Mouse (Mus musculus): ENCODE data around the gene Eepd1.

Gene Eepd1

GRCm38 (mm10) chr9:25535487-25535886 is 54.1 kb downstream of the Eepd1 start:
- no peak for DNase-seq (ENCODE audit: low spot score in 2 of 2)

DNA sequence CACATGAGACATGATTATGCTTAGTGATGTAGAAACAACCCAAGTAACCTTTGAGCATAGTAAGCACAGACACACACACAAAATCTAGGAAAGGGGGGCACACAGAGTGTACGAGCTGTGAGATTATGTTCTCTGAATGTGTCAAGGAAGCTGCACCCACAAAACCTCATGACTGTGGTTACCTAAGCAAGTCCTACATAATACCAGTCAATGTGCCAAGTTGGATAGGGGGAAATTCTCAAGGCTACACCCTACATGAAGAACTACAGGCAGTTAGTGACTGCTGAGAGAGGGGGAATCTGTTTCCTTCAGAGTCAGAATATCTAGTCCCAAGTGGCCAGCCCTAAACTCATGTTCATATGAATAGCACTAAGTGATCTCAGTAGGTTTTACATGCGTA is 58.1 kb downstream of the Eepd1 start:
- DNase-seq (ENCODE audit: low spot score in 2 of 2): no peak

DNA sequence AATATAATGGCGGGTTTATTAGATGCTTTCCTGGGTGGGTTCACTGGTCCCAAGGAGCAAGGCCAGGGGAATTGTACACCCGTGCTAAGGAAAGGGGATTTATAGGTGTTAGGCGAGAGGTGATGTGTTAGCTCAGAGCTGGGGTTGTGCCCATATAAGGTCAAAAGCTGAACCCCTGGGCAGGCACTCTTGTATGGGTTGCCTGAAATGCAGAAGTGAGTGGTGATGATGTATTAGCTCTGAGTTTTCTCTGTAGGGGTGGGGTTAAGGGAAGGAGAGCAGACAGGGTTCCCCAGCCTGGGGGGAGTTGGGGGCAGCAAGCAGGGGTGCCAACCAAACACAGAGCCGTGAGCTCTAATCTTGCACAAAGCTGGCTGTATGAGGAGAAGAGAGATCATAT is 60.0 kb downstream of the Eepd1 start:
- no peak for DNase-seq (ENCODE audit: low spot score in 2 of 2)

DNA sequence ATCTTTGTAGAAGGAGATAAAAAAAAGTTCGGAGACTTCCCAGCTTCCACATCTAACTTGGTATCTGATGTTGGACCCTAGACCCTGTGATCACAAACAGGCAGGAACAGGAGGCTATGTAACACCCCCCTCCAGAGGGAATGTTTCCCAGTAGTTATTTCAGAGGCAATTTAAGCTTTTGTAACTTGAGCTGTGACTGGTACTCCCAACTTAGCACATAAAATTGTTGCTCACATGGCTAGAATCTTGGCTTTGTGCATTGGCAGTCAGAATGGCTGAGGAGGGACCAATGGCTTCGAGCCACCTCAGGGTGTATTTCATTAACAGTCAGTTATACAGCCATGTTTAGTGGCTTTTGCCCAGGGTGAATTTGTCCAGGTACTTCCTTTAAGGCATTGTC is 63.9 kb downstream of the Eepd1 start:
- DNase-seq (ENCODE audit: low spot score in 2 of 2): no peak

DNA sequence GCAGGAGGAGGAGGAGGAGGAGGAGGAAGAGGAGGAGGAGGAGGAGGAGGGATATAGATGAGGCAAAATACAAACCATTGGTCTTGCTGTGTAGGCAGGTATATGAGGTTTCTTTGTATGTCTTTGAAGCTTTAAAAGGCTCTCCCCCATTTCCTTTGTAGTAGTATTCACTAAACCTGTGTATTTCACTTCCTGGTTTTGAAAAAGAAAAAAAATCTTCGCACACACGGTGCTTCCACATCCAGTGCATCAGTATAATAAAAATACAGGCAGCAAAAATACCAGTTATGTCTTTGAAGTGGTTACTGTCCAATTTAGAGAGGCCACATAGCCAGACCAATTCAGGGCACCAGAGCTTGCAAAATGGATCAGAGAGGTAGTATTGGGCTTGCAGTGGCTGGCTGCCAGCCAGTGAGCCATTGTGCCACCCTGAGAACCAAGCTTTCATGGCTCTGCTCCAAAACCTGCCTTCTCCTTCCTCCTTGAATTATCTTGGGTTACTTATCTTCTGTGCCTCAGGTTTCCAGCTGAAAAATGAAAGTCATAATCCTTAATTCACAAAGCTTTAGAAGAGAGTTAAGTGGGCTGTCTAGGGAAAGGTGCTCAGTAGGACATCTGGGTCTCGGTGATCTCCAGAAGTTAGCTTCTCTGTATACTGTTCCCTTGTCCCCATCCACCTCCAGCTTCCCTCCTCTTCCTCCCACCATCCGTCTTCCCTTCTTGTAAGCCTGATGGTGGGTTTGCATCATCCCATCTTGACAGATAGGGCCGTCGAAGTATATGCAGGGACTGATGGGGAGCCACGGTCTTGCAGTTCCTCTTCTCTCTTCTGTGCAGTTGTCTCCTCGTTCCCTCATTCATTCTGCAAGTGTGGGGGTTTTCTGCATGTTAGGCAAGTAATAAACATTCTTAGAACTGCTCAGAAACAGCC is 68.0 kb downstream of the Eepd1 start:
- no peak for DNase-seq (ENCODE audit: low spot score in 2 of 2)

DNA sequence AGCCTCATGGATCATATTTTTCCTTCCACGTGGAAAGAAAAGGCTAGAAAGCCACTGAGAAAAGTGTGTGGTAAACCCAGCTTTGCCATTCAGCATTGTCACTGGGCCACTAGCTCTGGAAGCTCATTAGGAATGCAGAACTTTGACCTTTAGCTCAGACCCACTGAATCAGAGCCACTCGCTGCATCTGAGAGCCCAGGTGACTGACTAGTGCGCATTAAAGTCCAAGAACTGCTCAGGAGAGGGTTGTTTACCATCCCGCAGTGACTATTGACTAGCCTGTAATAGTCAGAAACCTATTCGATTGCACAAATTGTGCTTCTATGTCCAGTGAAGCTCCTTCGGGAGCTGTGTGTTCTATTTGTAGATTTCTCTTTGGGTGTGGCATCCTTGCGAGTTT is 68.8 kb downstream of the Eepd1 start:
- no peak for DNase-seq (ENCODE audit: low spot score in 2 of 2)

- no peak for DNase-seq (ENCODE audit: low spot score in 2 of 2)
Measured at GRCm38 (mm10) chr9:25552532-25552931, 71.2 kb downstream of the Eepd1 start.

DNA sequence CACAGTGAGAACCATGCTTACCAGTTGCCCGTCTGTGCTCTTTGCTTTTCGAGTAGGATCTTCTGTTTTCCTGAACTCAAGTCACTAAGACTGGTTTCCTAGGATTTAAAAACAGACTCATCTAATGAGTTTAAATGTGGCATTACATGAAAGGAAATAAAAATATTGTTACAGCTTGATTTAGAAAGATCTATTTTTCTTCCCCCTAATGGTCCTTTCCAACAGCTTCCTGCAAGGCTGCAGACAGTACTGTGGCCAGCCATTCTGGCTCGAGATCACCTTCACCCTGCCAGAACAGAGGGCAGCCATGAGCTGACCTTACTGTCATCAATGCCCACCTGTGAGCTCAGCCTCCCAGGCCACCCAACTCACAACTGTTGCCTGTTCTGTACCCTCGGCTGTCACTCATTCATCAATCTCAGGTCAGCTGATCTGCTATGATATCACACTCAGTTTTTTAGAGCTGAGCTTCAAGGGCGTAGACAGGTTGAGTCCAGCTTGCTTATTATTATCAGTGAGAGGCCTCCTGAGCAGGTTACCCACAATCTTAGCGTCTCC is 73.0 kb downstream of the Eepd1 start:
- DNase-seq (ENCODE audit: low spot score in 2 of 2): no peak

DNA sequence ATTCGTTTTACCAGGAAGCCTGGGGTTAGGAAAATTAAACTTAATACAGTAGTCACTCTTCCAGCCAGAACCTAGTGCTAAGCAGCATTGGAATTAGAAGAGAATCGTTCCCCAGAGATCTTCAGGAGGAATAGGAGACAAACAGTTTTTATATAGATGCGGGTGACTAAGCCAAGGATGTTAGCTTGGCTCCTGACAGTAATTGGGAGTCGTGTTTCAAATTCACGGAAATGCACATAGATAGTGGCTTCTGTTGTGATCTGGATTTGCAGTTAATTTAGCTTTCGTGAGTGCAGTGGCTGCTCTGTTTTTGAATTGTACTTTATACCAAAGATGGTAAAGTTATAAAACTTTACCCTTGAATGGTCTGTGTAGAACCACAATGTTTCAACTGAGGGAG is 73.9 kb downstream of the Eepd1 start:
- no peak for DNase-seq (ENCODE audit: low spot score in 2 of 2)

DNA sequence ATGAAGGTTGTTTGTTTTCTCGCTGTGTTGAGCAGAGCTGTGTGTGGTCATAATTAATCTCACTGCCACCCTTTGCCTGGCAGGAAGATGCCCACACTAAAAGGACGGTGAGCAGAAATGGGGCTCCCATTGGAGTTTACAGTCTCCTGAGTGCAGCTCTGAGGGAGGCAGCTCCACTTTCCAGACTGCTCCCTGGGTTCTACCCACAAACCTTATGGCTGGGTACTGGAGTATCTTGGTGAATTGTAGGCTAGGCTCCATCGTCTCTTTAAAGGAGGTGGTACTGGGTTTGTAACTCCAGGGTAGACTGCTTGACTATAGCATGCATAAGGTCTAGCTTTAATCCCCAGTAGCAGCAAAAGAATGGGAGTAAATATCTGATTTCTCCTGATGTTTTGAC is 74.7 kb downstream of the Eepd1 start:
- DNase-seq (ENCODE audit: low spot score in 2 of 2): no peak

- DNase-seq (ENCODE audit: low spot score in 2 of 2): no peak
Measured at GRCm38 (mm10) chr9:25557378-25557777, 76.0 kb downstream of the Eepd1 start.

DNA sequence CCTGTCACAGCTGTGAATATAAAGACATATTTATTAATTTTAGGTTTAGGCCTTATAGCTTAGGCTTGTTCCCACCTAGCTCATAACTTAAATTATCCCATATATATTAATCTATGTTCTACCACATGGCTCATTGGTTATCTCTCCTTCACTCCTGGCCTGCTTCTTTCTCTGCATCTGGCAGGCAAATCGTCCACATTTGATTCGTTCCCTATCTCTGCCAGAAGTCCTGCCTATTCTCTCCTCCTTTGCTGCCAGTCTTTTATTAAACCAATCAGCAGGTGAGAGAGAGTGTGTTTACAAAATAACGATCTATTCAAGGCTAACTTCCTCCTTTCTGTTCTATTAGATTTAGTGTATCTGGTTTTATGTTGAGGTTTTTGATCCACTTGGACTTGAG is 77.5 kb downstream of the Eepd1 start:
- DNase-seq (ENCODE audit: low spot score in 2 of 2): no peak

DNA sequence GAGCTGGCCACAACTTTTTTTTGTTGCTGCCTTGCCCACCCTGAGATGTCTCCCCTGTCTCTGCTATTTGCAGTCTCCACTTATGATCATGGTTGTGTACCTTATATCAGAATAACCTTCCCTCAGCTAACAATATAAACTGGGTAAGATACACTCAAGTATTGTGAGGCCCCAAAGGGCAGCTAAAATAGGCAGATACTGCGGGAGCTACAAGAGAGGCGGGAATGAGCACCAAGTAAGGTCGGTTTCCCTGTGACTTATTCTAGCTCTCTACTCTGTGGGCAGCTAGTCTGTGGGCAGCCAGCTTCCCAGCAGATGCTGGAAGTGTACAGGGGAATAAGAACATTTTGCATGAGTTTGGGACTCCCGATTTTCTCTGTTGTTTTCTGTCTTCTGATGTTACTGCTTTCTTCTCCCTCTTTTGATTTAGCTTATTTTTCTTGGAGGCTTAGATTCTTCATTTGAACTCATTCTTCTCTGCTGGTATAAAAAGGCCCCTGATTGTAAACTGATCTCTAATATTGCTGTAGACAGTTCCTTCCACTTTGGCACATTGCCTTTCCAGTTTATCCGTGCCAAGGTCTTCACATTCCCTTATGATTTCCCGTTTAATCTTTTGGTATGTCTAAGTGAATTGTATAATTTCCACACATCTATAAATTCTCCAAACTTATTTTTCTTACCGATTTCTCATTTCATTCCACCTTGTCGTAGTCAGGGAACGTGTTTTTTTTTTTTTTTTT is 78.8 kb downstream of the Eepd1 start:
- no peak for DNase-seq (ENCODE audit: low spot score in 2 of 2)

- no peak for DNase-seq (ENCODE audit: low spot score in 2 of 2)
Measured at GRCm38 (mm10) chr9:25561143-25561542, 79.8 kb downstream of the Eepd1 start.

GRCm38 (mm10) chr9:25563806-25564205 is 82.5 kb downstream of the Eepd1 start:
- DNase-seq (ENCODE audit: low spot score in 2 of 2): no peak

DNA sequence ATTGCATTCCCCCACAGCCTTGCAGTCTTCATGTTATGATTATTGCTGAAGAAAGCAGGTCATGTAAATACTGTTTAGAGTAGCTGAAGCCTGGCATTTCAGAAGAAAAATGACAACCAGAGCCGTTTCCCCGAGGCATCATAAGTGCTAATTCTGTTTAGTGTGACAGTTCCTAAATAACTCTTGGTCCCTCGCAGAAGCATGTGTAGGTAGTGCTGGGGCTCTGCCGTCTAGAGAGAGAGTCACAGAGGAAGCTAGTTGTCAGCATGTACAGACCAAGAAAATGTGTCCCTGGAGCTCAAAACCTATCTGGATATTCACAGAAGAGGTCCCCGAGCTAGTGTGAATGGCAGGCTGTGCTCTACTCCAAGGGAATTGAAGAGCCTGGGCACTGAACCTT is 85.7 kb downstream of the Eepd1 start:
- DNase-seq (ENCODE audit: low spot score in 2 of 2): no peak

DNA sequence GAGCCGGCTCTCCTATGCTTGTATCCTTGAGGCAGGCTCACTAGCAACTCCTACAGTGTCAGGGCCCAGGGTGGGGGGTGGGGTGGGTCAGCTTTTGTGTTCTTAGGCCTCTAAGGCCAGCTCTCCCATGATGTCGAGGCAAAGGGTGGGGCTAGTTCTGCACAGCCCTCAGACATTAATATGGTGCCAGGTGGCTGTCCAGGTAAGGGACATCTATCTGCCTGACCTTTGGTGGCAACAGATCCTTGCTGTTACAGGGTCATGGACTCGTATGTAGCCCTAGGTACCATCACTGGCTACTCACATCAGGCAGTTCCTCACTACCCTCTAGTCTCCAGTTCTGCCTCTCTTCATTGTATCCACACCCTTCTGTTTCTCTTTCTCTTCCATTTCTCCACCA is 87.4 kb downstream of the Eepd1 start:
- no peak for DNase-seq (ENCODE audit: low spot score in 2 of 2)

DNA sequence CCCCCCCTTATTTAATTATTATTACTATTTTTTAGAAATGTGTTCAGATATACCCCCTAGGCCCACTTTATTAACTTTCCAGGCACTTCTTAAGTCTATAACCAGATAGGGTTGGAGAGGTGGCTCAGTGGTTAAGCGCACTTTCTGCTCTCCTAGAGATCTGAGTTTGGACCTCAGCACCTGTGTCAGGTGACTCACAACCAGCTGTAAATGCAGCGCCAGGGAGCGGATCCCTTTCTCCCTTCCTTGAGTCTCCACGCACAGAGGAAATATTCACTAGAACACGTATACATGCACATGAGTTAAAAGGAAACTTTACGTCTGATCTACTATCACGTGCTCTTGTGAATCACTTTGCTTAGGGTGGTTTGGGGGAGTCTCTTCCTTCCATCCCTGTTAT is 88.7 kb downstream of the Eepd1 start:
- DNase-seq (ENCODE audit: low spot score in 2 of 2): no peak

DNA sequence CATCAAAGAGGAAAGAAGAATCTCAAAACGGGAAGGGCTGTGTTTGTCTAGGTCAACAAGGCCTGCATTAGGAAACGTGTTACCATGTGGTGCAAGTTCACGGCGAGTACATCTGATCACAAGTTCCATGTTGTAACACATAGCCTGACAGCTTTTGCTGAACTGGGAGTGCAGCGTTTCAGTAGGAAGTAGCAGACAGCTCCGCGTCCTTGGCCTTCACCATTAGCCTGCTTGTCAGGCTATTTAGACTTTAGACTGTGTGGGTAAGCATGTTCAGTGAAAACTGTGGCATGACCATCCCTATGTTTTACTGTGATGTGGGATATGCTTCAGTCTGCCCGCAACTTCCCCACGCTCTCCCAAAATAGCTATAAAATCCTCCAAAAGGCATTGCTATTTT is 89.1 kb downstream of the Eepd1 start:
- DNase-seq (ENCODE audit: low spot score in 2 of 2): no peak

DNA sequence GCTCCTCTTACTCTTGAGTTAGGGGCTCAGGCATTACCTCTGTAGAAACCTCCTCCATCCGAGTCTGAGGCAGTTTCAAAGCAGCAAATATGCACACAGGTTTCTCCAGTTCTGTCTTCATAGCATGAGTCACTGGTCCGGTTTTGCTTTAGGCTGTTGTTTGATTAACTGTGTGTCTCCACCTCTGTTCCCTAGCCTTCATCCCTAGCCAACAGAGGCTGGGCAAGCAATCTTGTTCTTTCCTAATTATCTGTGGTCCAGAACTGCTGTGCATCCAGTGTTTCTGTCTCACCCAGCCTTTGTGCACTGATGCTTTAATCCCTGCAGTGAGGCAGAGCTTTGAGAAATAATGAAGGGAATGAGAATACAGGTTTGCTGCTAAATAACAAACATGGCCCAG is 90.0 kb downstream of the Eepd1 start:
- DNase-seq (ENCODE audit: low spot score in 2 of 2): no peak

GRCm38 (mm10) chr9:25573753-25574152 is 92.4 kb downstream of the Eepd1 start:
- no peak for DNase-seq (ENCODE audit: low spot score in 2 of 2)

GRCm38 (mm10) chr9:25574186-25574585 is 92.8 kb downstream of the Eepd1 start:
- no peak for DNase-seq (ENCODE audit: low spot score in 2 of 2)
